Mouse (Mus musculus): ENCODE measurements around the gene Vti1a. TPM values are rescaled to one million over a fixed set of nuclear protein-coding genes. Genes with fewer than 3 reads are reported as not detected.

The Vti1a gene
- total RNA-seq (2023), result 10 to 100 TPM; 47.4 to 48.6 TPM

DNA sequence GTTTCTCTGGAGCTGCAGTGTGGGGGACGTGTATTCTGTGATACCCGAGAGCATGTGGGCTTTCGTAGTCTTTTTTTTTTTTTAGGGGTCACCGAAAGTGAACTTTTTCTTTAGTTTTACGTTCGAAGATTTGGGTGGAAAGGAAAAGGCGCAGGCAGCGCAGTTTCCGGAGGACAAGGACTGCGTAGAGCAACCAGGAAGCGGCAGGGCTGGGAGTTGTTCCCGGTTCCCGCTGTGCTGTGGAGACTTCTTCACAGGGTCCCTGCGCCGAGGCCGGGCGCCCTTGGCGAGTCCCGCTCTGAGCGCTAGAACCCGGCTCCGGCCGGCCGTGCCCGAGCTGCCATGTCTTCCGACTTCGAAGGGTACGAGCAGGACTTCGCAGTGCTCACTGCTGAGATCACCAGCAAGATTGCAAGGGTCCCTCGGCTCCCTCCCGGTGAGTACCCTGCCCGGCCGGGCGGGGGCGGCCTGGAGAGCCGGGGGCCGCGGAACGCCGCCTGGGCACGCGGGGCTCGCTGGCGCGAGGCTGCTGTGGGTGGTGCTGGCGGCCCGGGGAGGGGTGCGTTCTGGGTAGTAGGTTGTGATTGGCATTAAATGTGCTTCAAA, at the start of gene Vti1a:
TSS of gene Vti1a (plus strand) at position 187 of the 606 bp plus-strand sequence.

GRCm38 (mm10) chr19:55315452-55316108, 515 bp upstream of the Vti1a start, which contains the start of gene Zdhhc6:
Gene Zdhhc6 (minus strand): TSS chr19:55316032.

Other genes starting within 250 kb of the Vti1a start
- 1 to 10 TPM; 5.3 to 6.4 TPM for gene Gpam, start 189.1 kb upstream of the Vti1a start, total RNA-seq (2023)
- not detected for gene Tectb, start 135.6 kb upstream of the Vti1a start, total RNA-seq (2023)
- gene Gucy2g, start 75.1 kb upstream of the Vti1a start, total RNA-seq (2023), result not detected
- gene Acsl5, start 64.4 kb upstream of the Vti1a start, total RNA-seq (2023), result 10 to 100 TPM; 83.4 to 91.2 TPM
- gene Zdhhc6, start 263 bp upstream of the Vti1a start, total RNA-seq (2023), result 10 to 100 TPM; 36.3 to 36.7 TPM